Mouse (Mus musculus) G1E (cell line): ENCODE data around the gene Cdkn1b.

Experiments used
- CTCF ChIP-seq: IDR thresholded peaks from 2 replicates; pipeline ENCODE4 v1.5.1; 2012; ENCODE audit warnings: low read depth, low read length, inconsistent platforms, mixed read lengths
- GATA1 ChIP-seq: IDR thresholded peaks from 2 replicates; pipeline ENCODE4 v1.6.1; 2012; ENCODE audit warnings: borderline replicate concordance, low read length, inconsistent platforms, mixed read lengths
- GATA2 ChIP-seq: IDR thresholded peaks from 2 replicates; pipeline ENCODE4 v1.6.1; 2012; ENCODE audit warnings: low read depth, low read length, inconsistent platforms, borderline replicate concordance
- POLR2AphosphoS5 ChIP-seq: IDR thresholded peaks from 2 replicates; pipeline ENCODE4 v1.6.1; 2012; ENCODE audit warnings: low read depth, low read length, inconsistent platforms; ENCODE audit not compliant: insufficient replicate concordance
- TAL1 ChIP-seq: conservative IDR thresholded peaks from 2 replicates; pipeline ENCODE4 v1.6.1; 2012; ENCODE audit warnings: low read depth, low read length, inconsistent platforms, mixed read lengths

DNA sequence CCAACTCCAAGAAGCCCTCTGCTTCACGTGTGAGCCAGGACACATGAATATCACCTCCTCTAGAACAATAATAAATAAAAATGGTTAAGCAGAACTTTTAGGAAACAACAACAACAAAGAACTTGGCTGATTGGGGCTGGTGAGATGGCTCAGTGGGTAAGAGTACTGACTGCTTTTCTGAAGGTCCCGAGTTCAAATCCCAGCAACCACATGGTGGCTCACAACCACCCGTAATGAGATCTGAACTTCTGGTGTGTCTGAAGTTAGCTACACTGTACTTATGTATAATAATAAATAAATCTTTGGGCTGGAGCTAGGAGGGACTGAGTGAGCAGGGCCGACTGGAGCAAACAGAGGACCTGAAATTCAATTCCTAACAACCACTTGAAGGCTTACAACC, 42.9 kb upstream of the Cdkn1b start:
- TF ChIP-seq CTCF (no peak), POLR2AphosphoS5 (no peak), GATA1 (no peak), TAL1 (no peak), GATA2 (no peak)
